Mouse (Mus musculus) hindbrain, embryonic 16.5 days (tissue): Measurements from ENCODE around the gene Zfp382. TPM values are rescaled to one million over a fixed set of nuclear protein-coding genes. Genes with fewer than 3 reads are reported as not detected.
"Not testable (repeated sequence)": the region's sequence is repeated elsewhere in the genome, so short reads cannot be mapped to it uniquely, and the experiment has no call there.

Source experiments
- ATAC-seq: fragments of 200-750 bp; cut with Nextera tagmentation; 2 replicates; pipeline ENCODE4 v1.8.0; 2017; ENCODE audit warnings: moderate TSS enrichment, moderate library complexity
- H3K27ac ChIP-seq: fragments of 300-500 bp; sonication (generic); 2 replicates; pipeline ENCODE4 v1.5.1; 2014; ENCODE audit warnings: low read depth, mild to moderate bottlenecking, control low read depth, low read length, moderate library complexity
- H3K27me3 ChIP-seq: fragments of 300-500 bp; sonication (generic); replicated peaks from 2 replicates; pipeline ENCODE4 v1.6.1; 2014; ENCODE audit warnings: low read length; ENCODE audit not compliant: control insufficient read depth, insufficient read depth
- H3K36me3 ChIP-seq: fragments of 300-500 bp; sonication (generic); 2 replicates; pipeline ENCODE4 v1.6.1; 2014; ENCODE audit warnings: mild to moderate bottlenecking, low read length, moderate library complexity, mixed read lengths; ENCODE audit not compliant: control insufficient read depth, insufficient read depth
- H3K4me1 ChIP-seq: fragments of 300-500 bp; sonication (generic); 2 replicates; pipeline ENCODE4 v1.6.1; 2014; ENCODE audit warnings: low read depth, low read length; ENCODE audit not compliant: control insufficient read depth, insufficient read depth
- H3K4me2 ChIP-seq: fragments of 300-500 bp; sonication (generic); 2 replicates; pipeline ENCODE4 v1.6.1; 2014; ENCODE audit warnings: mild to moderate bottlenecking, low read length, control low read depth, moderate library complexity
- H3K4me3 ChIP-seq: fragments of 300-500 bp; sonication (generic); 2 replicates; pipeline ENCODE4 v1.5.1; 2014; ENCODE audit warnings: mild to moderate bottlenecking, low read length, control low read depth, moderate library complexity
- H3K9ac ChIP-seq: fragments of 300-500 bp; sonication (generic); 2 replicates; pipeline ENCODE4 v1.6.1; 2014; ENCODE audit warnings: low read depth, mild to moderate bottlenecking, control low read depth, low read length, moderate library complexity
- H3K9me3 ChIP-seq: fragments of 300-500 bp; sonication (generic); 2 replicates; pipeline ENCODE4 v1.6.1; 2014; ENCODE audit warnings: mild to moderate bottlenecking, low read length, moderate library complexity; ENCODE audit not compliant: control insufficient read depth
- WGBS: fragments of 180-500 bp; shearing (Covaris S2); extraction: QIAGEN DNeasy Blood & Tissue Kit; methylation state at CpG from one replicate; pipeline ENCODE4 v1.1.7; 2014; 5-methylcytosine and 5-hydroxymethylcytosine counted together
- microRNA-seq: library from miRNA; unstranded; fragments of <30 nt; microRNA quantifications from one replicate; pipeline ENCODE4, GENCODE M21; 2017
- polyA plus RNA-seq: library from polyadenylated mRNA; unstranded; fragments of >200 nt; fragmentation: Nextera tagmentation; extraction: Ambion mirVana; gene quantifications from 2 replicates; pipeline ENCODE4 v1.2.1, GENCODE M21; 2015

The Zfp382 gene
- polyA plus RNA-seq, 1 experiment from 2014 or later: 26.9 TPM

DNA sequence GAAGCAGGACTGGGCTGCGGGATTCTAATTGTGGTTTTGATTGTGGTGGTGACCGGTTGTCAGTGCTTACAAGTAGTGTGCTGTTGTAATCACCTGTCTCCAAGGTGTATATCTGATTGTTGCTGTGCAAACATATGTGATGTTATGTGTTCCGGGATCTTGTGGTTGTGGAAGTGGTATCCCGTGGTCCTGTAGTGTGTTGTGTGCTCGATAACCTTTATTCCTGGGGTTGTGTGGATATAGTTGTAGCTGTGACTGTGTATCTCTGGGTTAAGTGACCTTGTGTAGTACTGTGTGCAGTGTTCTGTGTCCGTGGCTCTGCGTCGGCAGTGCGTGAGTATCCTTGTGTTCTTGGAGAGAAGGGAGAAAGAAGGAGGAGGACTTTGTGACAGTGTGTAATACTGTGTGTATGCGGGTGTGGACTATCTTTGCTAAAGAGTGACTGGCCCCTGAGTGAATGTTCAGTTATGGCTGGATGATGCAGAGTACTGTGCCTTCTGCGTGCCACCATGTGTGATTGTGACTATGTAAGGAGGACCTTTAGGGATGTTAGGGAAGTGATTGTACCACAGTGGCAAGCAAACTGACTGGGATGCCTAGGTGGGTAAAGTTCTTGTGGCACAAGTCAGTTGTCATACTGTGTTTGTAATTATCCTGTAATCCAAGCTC, 48.7 kb downstream of the Zfp382 start:
- peaks cover 5% of the 10 kb centered on the region for H3K36me3 ChIP-seq
- H3K9me3 ChIP-seq: no peaks in the 10 kb centered on the region; the same call in 1 of the 2 replicates
- no peaks in the 10 kb centered on the region for H3K27me3 ChIP-seq
- 22% methylated on average over 11 of the region's 11 CpGs for WGBS
- peak overlapping the region; percentile 79 for H3K4me2 ChIP-seq
- peak overlapping the region; percentile 95 for H3K27ac ChIP-seq
- H3K4me3 ChIP-seq: peak overlapping the region; percentile 52
- peak overlapping the region; percentile 79 for H3K9ac ChIP-seq
- peaks cover 15% of the 10 kb centered on the region for H3K4me1 ChIP-seq
- ATAC-seq: peak; percentile 51

DNA sequence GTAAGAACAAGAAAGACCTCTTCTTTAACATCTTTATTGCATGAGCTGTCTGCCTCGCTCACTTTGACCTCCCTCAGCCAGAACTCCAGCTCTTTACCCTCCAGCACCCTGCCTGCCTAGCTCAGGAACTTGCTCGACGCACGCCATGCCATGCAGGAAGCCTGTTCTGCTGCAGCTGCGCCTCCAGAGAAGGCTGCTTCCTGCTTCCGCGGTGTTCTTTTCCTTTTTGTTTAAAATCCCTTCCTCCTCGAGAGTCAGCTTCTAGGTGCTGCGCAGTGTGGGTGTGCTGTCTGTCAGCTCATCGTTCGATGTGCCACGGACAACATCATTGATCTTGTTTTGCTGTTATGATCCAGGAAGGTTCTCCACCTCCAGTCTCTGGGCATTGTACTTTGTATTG, 54.7 kb downstream of the Zfp382 start:
- Histone ChIP-seq H3K4me3 (no peak overlapping the region), H3K36me3 (peaks cover 15% of the 10 kb centered on the region), H3K27ac (no peak overlapping the region), H3K27me3 (no peaks in the 10 kb centered on the region), H3K9me3 (no peaks in the 10 kb centered on the region), H3K4me2 (no peak overlapping the region), H3K4me1 (no peaks in the 10 kb centered on the region; the same call in 1 of the 2 replicates), H3K9ac (no peak overlapping the region)
- ATAC-seq: no peak
- 80% methylated on average over 12 of the region's 12 CpGs for WGBS

DNA sequence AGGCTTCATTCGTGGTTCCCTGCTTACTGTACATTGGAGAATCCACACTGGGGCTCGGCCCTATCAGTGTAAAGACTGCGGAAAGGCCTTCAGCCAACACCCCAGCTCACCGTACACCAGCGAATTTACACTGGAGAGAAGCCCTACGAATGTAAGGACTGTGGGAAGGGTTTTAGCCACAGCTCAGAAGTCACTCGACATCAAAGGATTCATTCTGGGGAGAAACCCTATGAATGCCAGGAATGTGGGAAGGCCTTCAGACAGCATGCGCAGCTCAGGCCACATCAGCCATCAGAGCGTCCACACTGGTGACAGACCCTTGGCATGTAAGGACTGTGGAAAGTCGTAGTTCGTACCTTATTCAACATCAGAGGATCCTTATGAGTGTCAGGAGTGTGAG, 56.5 kb downstream of the Zfp382 start:
- H3K9me3 ChIP-seq: no peaks in the 10 kb centered on the region
- 89% methylated on average over 11 of the region's 11 CpGs for WGBS
- ATAC-seq: no peak

DNA sequence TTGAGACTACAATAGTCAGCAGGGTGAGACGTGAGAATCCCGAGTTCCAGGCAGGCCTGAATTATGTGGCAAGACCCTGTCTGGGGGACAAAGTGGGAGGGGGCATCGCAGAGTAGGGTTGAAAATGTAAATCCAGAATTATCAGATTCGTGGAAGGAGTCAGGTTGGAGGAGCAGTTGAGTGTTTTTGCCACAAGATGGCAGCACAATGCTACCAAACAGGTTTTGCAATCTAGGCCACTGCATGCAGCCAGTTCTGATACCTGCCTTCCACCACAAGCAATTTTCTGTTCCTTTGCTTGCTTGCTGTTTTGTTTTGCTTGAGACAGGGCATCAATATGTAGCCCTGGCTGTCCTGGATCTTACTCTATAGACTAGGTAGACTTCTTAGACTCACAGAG, 59.6 kb downstream of the Zfp382 start:
- peaks cover 15% of the 10 kb centered on the region for H3K36me3 ChIP-seq
- no peaks in the 10 kb centered on the region for H3K9me3 ChIP-seq
- no peak overlapping the region for H3K4me2 ChIP-seq
- no peak overlapping the region for H3K9ac ChIP-seq
- peak overlapping the region; percentile 4; the same call in 1 of the 2 replicates for H3K27ac ChIP-seq
- no peaks in the 10 kb centered on the region for H3K27me3 ChIP-seq
- no peak overlapping the region for H3K4me3 ChIP-seq
- 0% methylated on average over 4 of the region's 4 CpGs for WGBS
- no peaks in the 10 kb centered on the region; the same call in 1 of the 2 replicates for H3K4me1 ChIP-seq
- peak; percentile 46 for ATAC-seq

More for the DNA sequence above, 56.5 kb downstream of the Zfp382 start:
- Histone ChIP-seq H3K27me3 (no peaks in the 10 kb centered on the region), H3K4me3 (no peak overlapping the region), H3K4me2 (no peak overlapping the region), H3K36me3 (peaks cover 15% of the 10 kb centered on the region), H3K4me1 (no peaks in the 10 kb centered on the region; the same call in 1 of the 2 replicates), H3K27ac (no peak overlapping the region), H3K9ac (no peak overlapping the region)

DNA sequence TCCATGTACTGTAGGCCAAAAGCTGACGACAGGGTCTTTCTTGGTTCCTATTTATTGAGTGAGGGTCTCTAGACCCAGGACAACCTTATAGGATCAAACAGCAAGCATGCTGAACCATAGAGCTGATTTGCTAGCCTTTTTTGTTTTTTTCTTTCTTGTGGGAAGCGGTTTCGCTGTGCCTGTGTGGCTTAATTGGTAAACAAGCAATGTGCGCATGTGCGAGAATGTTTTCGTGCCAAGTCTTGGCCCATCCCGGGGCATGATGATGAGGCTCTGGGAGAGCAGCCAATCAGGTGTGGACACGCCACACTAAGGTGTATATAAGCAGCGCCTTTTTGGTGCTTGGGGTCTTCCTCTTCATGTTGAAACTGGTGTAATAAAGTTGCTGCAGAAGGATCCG, 60.2 kb downstream of the Zfp382 start:
- peaks cover 19% of the 10 kb centered on the region for H3K36me3 ChIP-seq
- 0 out of 2 replicates have a peak, but pooled peaks have one; percentile 6 for ATAC-seq

DNA sequence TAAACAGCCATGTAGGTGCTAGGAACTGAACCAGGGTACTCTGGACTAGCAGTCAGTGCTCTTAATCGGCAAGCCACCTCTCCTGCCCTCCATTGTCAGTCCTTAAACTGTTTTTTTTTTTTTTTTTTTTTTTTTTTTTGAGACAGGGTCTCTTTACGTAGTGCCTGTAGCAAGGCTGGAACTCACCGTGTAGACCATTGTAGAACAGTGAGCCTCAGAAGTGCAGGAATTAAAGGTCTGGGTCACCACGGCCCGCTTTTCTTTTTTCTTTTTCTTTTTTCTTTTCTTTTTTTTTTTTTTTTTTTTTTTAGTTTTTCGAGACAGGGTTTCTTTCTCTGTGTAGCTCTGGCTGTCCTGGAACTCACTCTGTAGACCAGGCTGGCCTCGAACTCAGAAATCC, 61.4 kb downstream of the Zfp382 start:
- H3K36me3 ChIP-seq: peaks cover 18% of the 10 kb centered on the region
- not testable (repeated sequence) for H3K4me3 ChIP-seq, H3K27ac ChIP-seq, H3K9ac ChIP-seq, ATAC-seq, H3K27me3 ChIP-seq, H3K4me2 ChIP-seq, H3K9me3 ChIP-seq, H3K4me1 ChIP-seq
- WGBS: 73% methylated on average over 6 of the region's 7 CpGs

More for the DNA sequence above, 60.2 kb downstream of the Zfp382 start:
- not testable (repeated sequence) for H3K27ac ChIP-seq, H3K4me2 ChIP-seq, H3K4me3 ChIP-seq, H3K9me3 ChIP-seq, H3K9ac ChIP-seq, H3K4me1 ChIP-seq, H3K27me3 ChIP-seq
- 89% methylated on average over 9 of the region's 10 CpGs for WGBS

DNA sequence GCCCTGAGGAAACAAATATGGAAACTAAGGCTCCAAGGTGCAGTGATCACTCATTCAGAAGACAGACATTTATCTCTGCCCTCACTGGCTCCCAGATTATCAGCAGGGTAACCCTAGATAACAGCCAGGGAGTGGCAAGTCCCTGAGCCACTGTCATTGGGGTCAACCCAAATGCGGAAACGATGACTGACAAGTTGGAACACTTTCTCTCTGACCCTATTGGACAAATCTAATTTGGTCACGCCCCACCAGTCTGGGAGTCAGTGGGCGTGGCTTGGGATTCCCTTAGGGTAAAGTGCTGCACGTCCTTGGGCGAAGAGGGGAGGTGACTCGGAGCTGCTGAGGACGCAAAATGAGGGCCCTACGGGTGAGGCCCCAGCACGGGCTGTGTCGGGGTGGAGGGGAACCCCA, 62.1 kb downstream of the Zfp382 start, which contains the start of gene Cox7a1:
Gene Cox7a1 (plus strand): TSS at position 266 of the 411 bp plus-strand sequence.
- H3K27me3 ChIP-seq: no peaks in the 10 kb centered on the region
- H3K9ac ChIP-seq: 0 out of 2 replicates have a peak within 1 kb of the TSS, but pooled peaks have one; percentile 15
- no peaks in the 10 kb centered on the region for H3K9me3 ChIP-seq
- H3K4me3 ChIP-seq: 0 out of 2 replicates have a peak within 1 kb of the TSS, but pooled peaks have one; percentile 6
- WGBS: under 1% methylated on average over 11 of the region's 11 CpGs
- no peak within 1 kb of the TSS for H3K27ac ChIP-seq
- H3K4me1 ChIP-seq: no peaks in the 10 kb centered on the region; the same call in 1 of the 2 replicates
- peaks cover 18% of the 10 kb centered on the region for H3K36me3 ChIP-seq
- peak within 1 kb of the TSS; percentile 40 for H3K4me2 ChIP-seq
- ATAC-seq: peak; percentile 25

Small RNA genes within 50 kb of the gene (microRNA-seq; reads per million reads assigned to microRNA genes)
- gene Gm23368: not detected

Other genes starting within 250 kb of the Zfp382 start
- 12.9 and 14.2 TPM in 2 replicates for gene Zfp27, start 215.4 kb upstream of the Zfp382 start, polyA plus RNA-seq
- 5.1 and 5.4 TPM in 2 replicates for gene Zfp383, start 213.7 kb upstream of the Zfp382 start, polyA plus RNA-seq
- gene Zfp74, start 167.9 kb upstream of the Zfp382 start, polyA plus RNA-seq: 20.7 and 23.3 TPM in 2 replicates
- 3.5 and 4.0 TPM in 2 replicates for gene Zfp568, start 138.0 kb upstream of the Zfp382 start, polyA plus RNA-seq
- 10.7 and 11.9 TPM in 2 replicates for gene Zfp14, start 70.6 kb upstream of the Zfp382 start, polyA plus RNA-seq
- 11.6 and 13.8 TPM in 2 replicates for gene Zfp82, start 49.0 kb upstream of the Zfp382 start, polyA plus RNA-seq
- gene Gm26920, start 31.5 kb upstream of the Zfp382 start, polyA plus RNA-seq: 0.80 and 1.5 TPM in 2 replicates
- 14.4 and 14.9 TPM in 2 replicates for gene Zfp566, start 31.4 kb upstream of the Zfp382 start, polyA plus RNA-seq
- gene Zfp260, start 27.2 kb upstream of the Zfp382 start, polyA plus RNA-seq: 69.0 and 75.5 TPM in 2 replicates
- gene Zfp146, start 47.8 kb downstream of the Zfp382 start, polyA plus RNA-seq: 8.0 and 9.2 TPM in 2 replicates
- 5.6 and 6.8 TPM in 2 replicates for gene Cox7a1, start 62.2 kb downstream of the Zfp382 start, polyA plus RNA-seq
- 86.0 and 94.7 TPM in 2 replicates for gene Capns1, start 76.9 kb downstream of the Zfp382 start, polyA plus RNA-seq
- gene Polr2i, start 110.0 kb downstream of the Zfp382 start, polyA plus RNA-seq: 168 and 175 TPM in 2 replicates
- 465 and 500 TPM in 2 replicates for gene Tbcb, start 110.3 kb downstream of the Zfp382 start, polyA plus RNA-seq
- not detected in 2 replicates for gene Ovol3, start 113.8 kb downstream of the Zfp382 start, polyA plus RNA-seq
- 0.66 and 0.86 TPM in 2 replicates for gene Thap8, start 158.2 kb downstream of the Zfp382 start, polyA plus RNA-seq
- gene Wdr62, start 158.5 kb downstream of the Zfp382 start, polyA plus RNA-seq: 3.9 and 5.6 TPM in 2 replicates
- 96.5 and 138 TPM in 2 replicates for gene Clip3, start 169.8 kb downstream of the Zfp382 start, polyA plus RNA-seq
- 124 and 131 TPM in 2 replicates for gene Alkbh6, start 186.8 kb downstream of the Zfp382 start, polyA plus RNA-seq
- 14.6 and 14.8 TPM in 2 replicates for gene Syne4, start 192.9 kb downstream of the Zfp382 start, polyA plus RNA-seq
- gene E130208F15Rik, start 199.8 kb downstream of the Zfp382 start, polyA plus RNA-seq: 0.21 and 0.54 TPM in 2 replicates
- 16.8 and 17.0 TPM in 2 replicates for gene Sdhaf1, start 202.0 kb downstream of the Zfp382 start, polyA plus RNA-seq
- 15.8 and 16.8 TPM in 2 replicates for gene Lrfn3, start 240.8 kb downstream of the Zfp382 start, polyA plus RNA-seq